Mouse (Mus musculus) neural tube, embryonic 12.5 days (tissue): ENCODE results near the gene Apex1. TPM values are rescaled to one million over a fixed set of nuclear protein-coding genes. Genes with fewer than 3 reads are reported as not detected.
"Not testable (repeated sequence)": the region's sequence is repeated elsewhere in the genome, so short reads cannot be mapped to it uniquely, and the experiment has no call there.

Experiments used
- ATAC-seq: fragments of 200-750 bp; cut with Nextera tagmentation; 2 replicates; pipeline ENCODE4 v1.8.0; 2017; ENCODE audit warnings: low read depth, mild to moderate bottlenecking, moderate TSS enrichment, moderate library complexity; ENCODE audit not compliant: low FRiP score
- H3K27ac ChIP-seq: fragments of 300-500 bp; sonication (generic); 2 replicates; pipeline ENCODE4 v1.5.1; 2016
- H3K27me3 ChIP-seq: fragments of 300-500 bp; sonication (generic); replicated peaks from 2 replicates; pipeline ENCODE4 v1.6.1; 2016; ENCODE audit warnings: mild to moderate bottlenecking
- H3K36me3 ChIP-seq: fragments of 300-500 bp; sonication (generic); 2 replicates; pipeline ENCODE4 v1.6.1; 2016; ENCODE audit warnings: mild to moderate bottlenecking
- H3K4me1 ChIP-seq: fragments of 300-500 bp; sonication (generic); 2 replicates; pipeline ENCODE4 v1.6.1; 2016
- H3K4me2 ChIP-seq: fragments of 300-500 bp; sonication (generic); replicated peaks from 2 replicates; pipeline ENCODE4 v1.6.1; 2016; ENCODE audit warnings: mild to moderate bottlenecking
- H3K4me3 ChIP-seq: fragments of 300-500 bp; sonication (generic); 2 replicates; pipeline ENCODE4 v1.5.1; 2016
- H3K9ac ChIP-seq: fragments of 300-500 bp; sonication (generic); 2 replicates; pipeline ENCODE4 v1.6.1; 2016; ENCODE audit warnings: mild to moderate bottlenecking
- H3K9me3 ChIP-seq: fragments of 300-500 bp; sonication (generic); 2 replicates; pipeline ENCODE4 v1.6.1; 2016; ENCODE audit warnings: mild to moderate bottlenecking
- WGBS: fragments of 180-500 bp; shearing (Covaris S2); methylation state at CpG from one replicate; pipeline ENCODE4 v1.1.7; 2016; 5-methylcytosine and 5-hydroxymethylcytosine counted together
- polyA plus RNA-seq: library from polyadenylated mRNA; unstranded; fragments of >200 nt; fragmentation: Nextera tagmentation; extraction: Ambion mirVana; gene quantifications from 2 replicates; pipeline ENCODE4 v1.2.1, GENCODE M21; 2016

Apex1 gene
- polyA plus RNA-seq, 1 experiment from 2014 or later, result 279 TPM

- not testable (repeated sequence) for H3K4me2 ChIP-seq, H3K27ac ChIP-seq, H3K9me3 ChIP-seq, H3K36me3 ChIP-seq, H3K4me3 ChIP-seq, H3K27me3 ChIP-seq, H3K9ac ChIP-seq, H3K4me1 ChIP-seq
- ATAC-seq, result peak; percentile 52; the same call in 1 of the 2 replicates
- 88% methylated on average over 6 of the region's 6 CpGs for WGBS
These were observed 32.0 kb downstream of the Apex1 start for GRCm38 (mm10) chr14:50956724-50957123.

- H3K27ac ChIP-seq, H3K9ac ChIP-seq, H3K9me3 ChIP-seq, H3K36me3 ChIP-seq, H3K4me1 ChIP-seq, H3K4me3 ChIP-seq, H3K4me2 ChIP-seq, ATAC-seq, H3K27me3 ChIP-seq: not testable (repeated sequence)
- WGBS, result 83% methylated on average over 3 of the region's 3 CpGs
These were observed 32.4 kb downstream of the Apex1 start for GRCm38 (mm10) chr14:50957146-50957545.

GRCm38 (mm10) chr14:50958289-50958995 is 33.7 kb downstream of the Apex1 start:
- not testable (repeated sequence) for ATAC-seq

GRCm38 (mm10) chr14:50968216-50968980 is 43.6 kb downstream of the Apex1 start:
- H3K4me2 ChIP-seq, result no peak overlapping the region
- H3K4me1 ChIP-seq, result peaks cover 6% of the 10 kb centered on the region; the same call in 1 of the 2 replicates
- no peak overlapping the region for H3K4me3 ChIP-seq
- ATAC-seq, result no peak
- H3K9me3 ChIP-seq, result no peaks in the 10 kb centered on the region
- 79% methylated on average over 5 of the region's 5 CpGs for WGBS
- no peaks in the 10 kb centered on the region for H3K36me3 ChIP-seq
- H3K27ac ChIP-seq, result no peak overlapping the region
- no peak overlapping the region for H3K9ac ChIP-seq
- H3K27me3 ChIP-seq, result no peaks in the 10 kb centered on the region

More at GRCm38 (mm10) chr14:50958289-50958995, 33.7 kb downstream of the Apex1 start:
- H3K27ac ChIP-seq, H3K36me3 ChIP-seq, H3K27me3 ChIP-seq, H3K9ac ChIP-seq, H3K4me1 ChIP-seq, H3K4me2 ChIP-seq, H3K4me3 ChIP-seq, H3K9me3 ChIP-seq: not testable (repeated sequence)
- WGBS, result 92% methylated on average over 5 of the region's 5 CpGs

- Histone ChIP-seq H3K9me3 (no peaks in the 10 kb centered on the region), H3K27me3 (no peaks in the 10 kb centered on the region), H3K27ac (no peak overlapping the region), H3K36me3 (no peaks in the 10 kb centered on the region), H3K4me1 (peaks cover 6% of the 10 kb centered on the region; the same call in 1 of the 2 replicates), H3K4me2 (no peak overlapping the region), H3K4me3 (no peak overlapping the region), H3K9ac (no peak overlapping the region)
- ATAC-seq, result 0 out of 2 replicates have a peak, but pooled peaks have one; percentile 71
- 4% methylated on average over 1 of the region's 1 CpGs for WGBS
These were observed 44.3 kb downstream of the Apex1 start for GRCm38 (mm10) chr14:50969041-50969440.

- 17% methylated on average over 12 of the region's 12 CpGs for WGBS
- Histone ChIP-seq H3K9ac (no peak overlapping the region), H3K4me1 (peaks cover 6% of the 10 kb centered on the region; the same call in 1 of the 2 replicates), H3K27me3 (no peaks in the 10 kb centered on the region), H3K36me3 (no peaks in the 10 kb centered on the region), H3K4me2 (peak overlapping the region; percentile 35), H3K27ac (no peak overlapping the region), H3K9me3 (no peaks in the 10 kb centered on the region), H3K4me3 (no peak overlapping the region)
- ATAC-seq, result peak; percentile 41; the same call in 1 of the 2 replicates
These were observed 45.1 kb downstream of the Apex1 start for GRCm38 (mm10) chr14:50969558-50970544.

GRCm38 (mm10) chr14:50970822-50971221 is 46.1 kb downstream of the Apex1 start:
- H3K4me2 ChIP-seq, result no peak overlapping the region
- no peak for ATAC-seq
- H3K9me3 ChIP-seq, result no peaks in the 10 kb centered on the region
- peaks cover 6% of the 10 kb centered on the region; the same call in 1 of the 2 replicates for H3K4me1 ChIP-seq
- no peak overlapping the region for H3K4me3 ChIP-seq
- no peak overlapping the region for H3K27ac ChIP-seq
- WGBS, result 64% methylated on average over 1 of the region's 1 CpGs
- no peak overlapping the region for H3K9ac ChIP-seq
- no peaks in the 10 kb centered on the region for H3K36me3 ChIP-seq
- H3K27me3 ChIP-seq, result no peaks in the 10 kb centered on the region

GRCm38 (mm10) chr14:50973054-50973453 is 48.3 kb downstream of the Apex1 start:
- not testable (repeated sequence) for H3K4me2 ChIP-seq

GRCm38 (mm10) chr14:50973700-50974099 is 48.9 kb downstream of the Apex1 start:
- no peak for ATAC-seq
- H3K9me3 ChIP-seq, result no peaks in the 10 kb centered on the region
- no peaks in the 10 kb centered on the region for H3K27me3 ChIP-seq
- H3K4me3 ChIP-seq, result no peak overlapping the region
- peaks cover 12% of the 10 kb centered on the region for H3K4me1 ChIP-seq
- WGBS, result 42% methylated on average over 4 of the region's 4 CpGs
- no peak overlapping the region for H3K9ac ChIP-seq
- no peak overlapping the region for H3K27ac ChIP-seq
- H3K36me3 ChIP-seq, result no peaks in the 10 kb centered on the region
- H3K4me2 ChIP-seq, result no peak overlapping the region

More at GRCm38 (mm10) chr14:50973054-50973453, 48.3 kb downstream of the Apex1 start:
- not testable (repeated sequence) for H3K36me3 ChIP-seq, ATAC-seq, H3K9me3 ChIP-seq, H3K27ac ChIP-seq, H3K27me3 ChIP-seq, H3K4me3 ChIP-seq, H3K9ac ChIP-seq
- 94% methylated on average over 5 of the region's 5 CpGs for WGBS
- peaks cover 12% of the 10 kb centered on the region for H3K4me1 ChIP-seq

GRCm38 (mm10) chr14:50975001-50975400 is 50.2 kb downstream of the Apex1 start:
- ATAC-seq, result no peak
- no peak overlapping the region for H3K4me3 ChIP-seq
- H3K9me3 ChIP-seq, result no peaks in the 10 kb centered on the region
- no peak overlapping the region for H3K4me2 ChIP-seq
- H3K27ac ChIP-seq, result no peak overlapping the region
- H3K9ac ChIP-seq, result no peak overlapping the region
- H3K36me3 ChIP-seq, result no peaks in the 10 kb centered on the region
- WGBS, result 59% methylated on average over 5 of the region's 5 CpGs
- H3K4me1 ChIP-seq, result peaks cover 6% of the 10 kb centered on the region; the same call in 1 of the 2 replicates
- no peaks in the 10 kb centered on the region for H3K27me3 ChIP-seq

- no peak for ATAC-seq
- H3K4me2 ChIP-seq, result peak overlapping the region; percentile 28; the same call in 1 of the 2 replicates
These were observed 51.9 kb downstream of the Apex1 start for GRCm38 (mm10) chr14:50976674-50977073.

More at GRCm38 (mm10) chr14:50976674-50977073, 51.9 kb downstream of the Apex1 start:
- no peak overlapping the region for H3K9ac ChIP-seq
- H3K4me3 ChIP-seq, result no peak overlapping the region
- H3K9me3 ChIP-seq, result no peaks in the 10 kb centered on the region
- 20% methylated on average over 9 of the region's 9 CpGs for WGBS
- peaks cover 6% of the 10 kb centered on the region; the same call in 1 of the 2 replicates for H3K4me1 ChIP-seq
- H3K27me3 ChIP-seq, result no peaks in the 10 kb centered on the region
- no peak overlapping the region for H3K27ac ChIP-seq
- no peaks in the 10 kb centered on the region for H3K36me3 ChIP-seq
